21 mouse cellular contexts compared by ENCODE assay signal in genomic region chr9:61694206-61694605, GRCm38 (mm10).
"Had no signal": no experiment of that assay in that cellular context is flagged by ENCODE, and none has a peak within 500 bp of the region (broad histone marks: within the 10 kb centered on the region; RNA-seq: fewer than 3 reads in every experiment).

No protein-coding gene starts in this region.

- H3K4me3 ChIP-seq: liver, embryonic 15.5 days; lung, embryonic 15.5 days; midbrain, embryonic 10.5 days; midbrain, embryonic 12.5 days; neural tube, embryonic 13.5 days; neural tube, embryonic 15.5 days had no signal

- DNase-seq: liver, postnatal 0 days; lung, adult 2 months; lung, postnatal 14 days; lung, postnatal 36 days; midbrain, embryonic 14.5 days; retina, postnatal 1 day; right cerebral cortex, adult 18-20 months; right cerebral cortex, postnatal 25 days; right cerebral cortex, postnatal 4 days; spleen, adult 18-20 months; thymus, adult 2 months; thymus, postnatal 25 days; thymus, postnatal 4 days had no signal

- H3K9ac ChIP-seq: liver, embryonic 15.5 days; liver, postnatal 0 days; lung, embryonic 15.5 days; midbrain, embryonic 12.5 days; neural tube, embryonic 13.5 days; neural tube, embryonic 15.5 days had no signal

- H3K4me2 ChIP-seq: liver, embryonic 15.5 days; lung, embryonic 15.5 days; midbrain, embryonic 12.5 days; neural tube, embryonic 13.5 days; neural tube, embryonic 15.5 days had no signal

- H3K36me3 ChIP-seq: liver, embryonic 15.5 days; lung, embryonic 15.5 days; midbrain, embryonic 10.5 days; midbrain, embryonic 12.5 days; neural tube, embryonic 13.5 days; neural tube, embryonic 15.5 days had no signal

- ATAC-seq: liver, postnatal 0 days; lung, postnatal 0 days; midbrain, embryonic 16.5 days had no signal

- H3K27ac ChIP-seq: liver, embryonic 15.5 days; lung, embryonic 15.5 days; midbrain, embryonic 10.5 days; midbrain, embryonic 12.5 days; neural tube, embryonic 13.5 days; neural tube, embryonic 15.5 days had no signal

- H3K9me3 ChIP-seq: liver, embryonic 15.5 days; lung, embryonic 15.5 days; midbrain, embryonic 10.5 days; midbrain, embryonic 12.5 days; neural tube, embryonic 13.5 days; neural tube, embryonic 15.5 days had no signal
